Comparison of ENCODE assay signal across 27 mouse cellular contexts in the genomic region with DNA sequence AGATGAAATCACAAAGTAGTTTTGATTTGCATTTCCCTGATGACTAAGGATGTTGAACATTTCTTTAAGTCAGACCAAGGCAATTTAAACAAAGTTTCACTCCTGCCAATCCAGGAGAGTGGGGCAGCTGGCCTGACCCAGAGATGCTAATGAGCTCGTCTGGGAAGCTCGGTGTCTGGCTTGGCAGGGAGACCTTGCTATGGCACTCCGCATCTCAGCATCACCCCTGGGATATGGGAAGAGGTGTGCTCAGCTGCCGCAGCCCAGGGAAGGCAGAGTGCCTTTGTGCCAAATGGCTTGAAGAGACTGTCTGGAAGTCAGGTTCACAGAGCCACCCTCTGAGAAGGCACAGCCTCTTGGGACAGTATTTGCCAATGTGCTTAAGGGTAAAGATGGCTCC.
"Had no signal": no experiment of that assay in that cellular context is flagged by ENCODE, and none has a peak within 500 bp of the region (broad histone marks: within the 10 kb centered on the region; RNA-seq: fewer than 3 reads in every experiment).

No protein-coding gene starts in this region.

- H3K4me2 ChIP-seq: heart, embryonic 11.5 days; heart, embryonic 13.5 days; heart, embryonic 15.5 days; hindbrain, embryonic 13.5 days; intestine, embryonic 15.5 days; limb, embryonic 12.5 days; liver, embryonic 11.5 days; liver, embryonic 13.5 days; liver, embryonic 15.5 days had no signal

- H3K27ac ChIP-seq: gastrocnemius, adult 2 months; heart, adult 2 months; heart, embryonic 13.5 days; heart, embryonic 15.5 days; hindbrain, embryonic 13.5 days; intestine, embryonic 15.5 days; layer of hippocampus, adult 2 months; left cerebral cortex, adult 2 months; limb, embryonic 10.5 days; limb, embryonic 12.5 days; liver, embryonic 13.5 days; liver, embryonic 15.5 days had no signal

- ATAC-seq: hindbrain, embryonic 16.5 days; inflammation-experienced regulatory T-cells, adult 6 months; intestine, embryonic 15.5 days; intestine, postnatal 0 days had no signal

- H3K27me3 ChIP-seq: hindbrain, embryonic 13.5 days; intestine, embryonic 15.5 days; limb, embryonic 12.5 days; liver, embryonic 13.5 days; liver, embryonic 15.5 days had no signal

- H3K9ac ChIP-seq: heart, embryonic 13.5 days; heart, embryonic 15.5 days; hindbrain, embryonic 13.5 days; intestine, embryonic 15.5 days; limb, embryonic 12.5 days; liver, embryonic 13.5 days; liver, embryonic 15.5 days had no signal

- H3K36me3 ChIP-seq: heart, embryonic 13.5 days; heart, embryonic 15.5 days; hindbrain, embryonic 13.5 days; intestine, embryonic 15.5 days; limb, embryonic 10.5 days; limb, embryonic 12.5 days; liver, embryonic 13.5 days; liver, embryonic 15.5 days had no signal

- H3K4me3 ChIP-seq: gastrocnemius, adult 2 months; heart, adult 2 months; heart, embryonic 13.5 days; heart, embryonic 15.5 days; hindbrain, embryonic 13.5 days; intestine, embryonic 15.5 days; layer of hippocampus, adult 2 months; left cerebral cortex, adult 2 months; limb, embryonic 10.5 days; limb, embryonic 12.5 days; liver, embryonic 13.5 days; liver, embryonic 15.5 days had no signal

- DNase-seq: gastrocnemius, adult 2 months; gastrocnemius, postnatal 10 days; gastrocnemius, postnatal 25 days; heart, adult 2 months; heart, postnatal 14 days; heart, postnatal 4 days; kidney, adult 18-20 months; kidney, adult 8-10 months; kidney, postnatal 10 days; kidney, postnatal 25 days; kidney, postnatal 4 days; liver; liver, embryonic 13.5 days had no signal

- H3K9me3 ChIP-seq: heart, embryonic 13.5 days; heart, embryonic 15.5 days; hindbrain, embryonic 13.5 days; intestine, embryonic 15.5 days; limb, embryonic 10.5 days; limb, embryonic 12.5 days; liver, embryonic 13.5 days; liver, embryonic 15.5 days had no signal

- H3K4me1 ChIP-seq: heart, embryonic 13.5 days; heart, embryonic 15.5 days; intestine, embryonic 15.5 days; limb, embryonic 10.5 days; limb, embryonic 12.5 days; liver, embryonic 13.5 days; liver, embryonic 15.5 days had no signal
